Mouse (Mus musculus): ENCODE measurements around the gene Gdpd3. TPM values are rescaled to one million over a fixed set of nuclear protein-coding genes. Genes with fewer than 3 reads are reported as not detected.
"Not testable (repeated sequence)": the region's sequence is repeated elsewhere in the genome, so short reads cannot be mapped to it uniquely, and the experiment has no call there.

Gdpd3 gene
- polyA plus RNA-seq, 1 experiment from 2014 or later, result 2.5 TPM

GRCm38 (mm10) chr7:126779101-126779500 lies 13.0 kb downstream of the Gdpd3 start:
- H3K4me3 ChIP-seq (replicated peaks); H3K9me3 ChIP-seq; H3K27me3 ChIP-seq; H3K36me3 ChIP-seq; ATAC-seq; H3K4me2 ChIP-seq (replicated peaks); H3K9ac ChIP-seq (replicated peaks): not testable (repeated sequence)
- H3K4me1 ChIP-seq (replicated peaks), result peaks cover 53% of the 10 kb centered on the region
- WGBS, result 92% methylated on average over 7 of the region's 7 CpGs
- peak overlapping the region; percentile 79; the same call in 1 of the 2 replicates for H3K27ac ChIP-seq

- peak overlapping the region; percentile 71 for H3K4me2 ChIP-seq (replicated peaks)
- H3K27ac ChIP-seq, result peak overlapping the region; percentile 79
- peak overlapping the region; percentile 64 for H3K9ac ChIP-seq (replicated peaks)
- 2% methylated on average over 21 of the region's 21 CpGs for WGBS
- H3K36me3 ChIP-seq, result peaks cover 16% of the 10 kb centered on the region
- ATAC-seq, result peak; percentile 73
- no peaks in the 10 kb centered on the region for H3K27me3 ChIP-seq
- H3K4me1 ChIP-seq (replicated peaks), result peaks cover 53% of the 10 kb centered on the region
- peak overlapping the region; percentile 40 for H3K4me3 ChIP-seq (replicated peaks)
- H3K9me3 ChIP-seq, result no peaks in the 10 kb centered on the region
Observed at GRCm38 (mm10) chr7:126779983-126780970, 14.1 kb downstream of the Gdpd3 start.

GRCm38 (mm10) chr7:126780971-126781635 lies 15.0 kb downstream of the Gdpd3 start, which contains the start of gene Tbx6:
Gene Tbx6, plus strand, starts transcription at chr7:126781483.
- peak; percentile 18 for ATAC-seq
- H3K9me3 ChIP-seq, result no peaks in the 10 kb centered on the region
- peaks cover 25% of the 10 kb centered on the region for H3K36me3 ChIP-seq
- H3K4me2 ChIP-seq (replicated peaks), result peak within 1 kb of the TSS; percentile 71
- peak within 1 kb of the TSS; percentile 79 for H3K27ac ChIP-seq
- peak within 1 kb of the TSS; percentile 64 for H3K9ac ChIP-seq (replicated peaks)
- H3K4me1 ChIP-seq (replicated peaks), result peaks cover 45% of the 10 kb centered on the region
- WGBS, result 8% methylated on average over 22 of the region's 22 CpGs
- H3K4me3 ChIP-seq (replicated peaks), result peak within 1 kb of the TSS; percentile 40
- no peaks in the 10 kb centered on the region for H3K27me3 ChIP-seq

GRCm38 (mm10) chr7:126781661-126782370 lies 15.7 kb downstream of the Gdpd3 start:
- WGBS, result 38% methylated on average over 11 of the region's 11 CpGs
- ATAC-seq, result no peak
- Histone ChIP-seq H3K9me3 (no peaks in the 10 kb centered on the region), H3K36me3 (peaks cover 32% of the 10 kb centered on the region), H3K9ac (replicated peaks) (peak overlapping the region; percentile 64; the same call in 1 of the 2 replicates), H3K4me2 (replicated peaks) (peak overlapping the region; percentile 71), H3K4me3 (replicated peaks) (no peak overlapping the region; the same call in 1 of the 2 replicates), H3K27me3 (no peaks in the 10 kb centered on the region), H3K27ac (no peak overlapping the region), H3K4me1 (replicated peaks) (peaks cover 40% of the 10 kb centered on the region)

GRCm38 (mm10) chr7:126782693-126783092 lies 16.6 kb downstream of the Gdpd3 start:
- WGBS, result 84% methylated on average over 13 of the region's 13 CpGs
- H3K4me3 ChIP-seq (replicated peaks), result no peak overlapping the region
- peaks cover 41% of the 10 kb centered on the region for H3K36me3 ChIP-seq
- H3K4me1 ChIP-seq (replicated peaks), result peaks cover 34% of the 10 kb centered on the region
- H3K4me2 ChIP-seq (replicated peaks), result no peak overlapping the region
- H3K9ac ChIP-seq (replicated peaks), result no peak overlapping the region
- no peak overlapping the region for H3K27ac ChIP-seq
- ATAC-seq, result no peak
- no peaks in the 10 kb centered on the region for H3K27me3 ChIP-seq
- no peaks in the 10 kb centered on the region for H3K9me3 ChIP-seq

GRCm38 (mm10) chr7:126784469-126784868 lies 18.3 kb downstream of the Gdpd3 start:
- no peaks in the 10 kb centered on the region for H3K27me3 ChIP-seq
- no peak overlapping the region for H3K4me2 ChIP-seq (replicated peaks)
- peaks cover 19% of the 10 kb centered on the region for H3K4me1 ChIP-seq (replicated peaks)
- H3K4me3 ChIP-seq (replicated peaks), result no peak overlapping the region
- no peak for ATAC-seq
- 94% methylated on average over 7 of the region's 7 CpGs for WGBS
- no peak overlapping the region for H3K9ac ChIP-seq (replicated peaks)
- H3K27ac ChIP-seq, result no peak overlapping the region
- peaks cover 58% of the 10 kb centered on the region for H3K36me3 ChIP-seq
- no peaks in the 10 kb centered on the region for H3K9me3 ChIP-seq

GRCm38 (mm10) chr7:126785056-126785455 lies 18.9 kb downstream of the Gdpd3 start:
- no peak overlapping the region for H3K4me3 ChIP-seq (replicated peaks)
- WGBS, result 83% methylated on average over 4 of the region's 4 CpGs
- H3K4me1 ChIP-seq (replicated peaks), result peaks cover 17% of the 10 kb centered on the region
- peaks cover 64% of the 10 kb centered on the region for H3K36me3 ChIP-seq
- H3K27ac ChIP-seq, result no peak overlapping the region
- H3K9ac ChIP-seq (replicated peaks), result no peak overlapping the region
- no peak for ATAC-seq
- H3K4me2 ChIP-seq (replicated peaks), result no peak overlapping the region
- H3K27me3 ChIP-seq, result no peaks in the 10 kb centered on the region
- no peaks in the 10 kb centered on the region for H3K9me3 ChIP-seq

GRCm38 (mm10) chr7:126786142-126786541 lies 20.0 kb downstream of the Gdpd3 start:
- peaks cover 67% of the 10 kb centered on the region for H3K36me3 ChIP-seq
- no peak overlapping the region for H3K27ac ChIP-seq
- no peaks in the 10 kb centered on the region for H3K9me3 ChIP-seq
- H3K4me1 ChIP-seq (replicated peaks), result peaks cover 19% of the 10 kb centered on the region
- no peak overlapping the region for H3K9ac ChIP-seq (replicated peaks)
- no peak for ATAC-seq
- H3K4me3 ChIP-seq (replicated peaks), result no peak overlapping the region
- H3K27me3 ChIP-seq, result no peaks in the 10 kb centered on the region
- no peak overlapping the region for H3K4me2 ChIP-seq (replicated peaks)
- 92% methylated on average over 14 of the region's 14 CpGs for WGBS

GRCm38 (mm10) chr7:126789141-126789540 lies 23.0 kb downstream of the Gdpd3 start:
- no peaks in the 10 kb centered on the region for H3K9me3 ChIP-seq
- no peaks in the 10 kb centered on the region for H3K27me3 ChIP-seq
- H3K27ac ChIP-seq, result no peak overlapping the region
- ATAC-seq, result no peak
- H3K4me1 ChIP-seq (replicated peaks), result peaks cover 28% of the 10 kb centered on the region
- peaks cover 64% of the 10 kb centered on the region for H3K36me3 ChIP-seq
- no peak overlapping the region for H3K4me3 ChIP-seq (replicated peaks)
- H3K9ac ChIP-seq (replicated peaks), result no peak overlapping the region
- WGBS, result 91% methylated on average over 4 of the region's 4 CpGs
- no peak overlapping the region for H3K4me2 ChIP-seq (replicated peaks)

GRCm38 (mm10) chr7:126791851-126792720 lies 26.0 kb downstream of the Gdpd3 start, which contains the start of gene Ppp4c:
Gene Ppp4c, minus strand, starts transcription at chr7:126792496.
- under 1% methylated on average over 78 of the region's 83 CpGs for WGBS
- Histone ChIP-seq H3K4me3 (replicated peaks) (peak within 1 kb of the TSS; percentile 76), H3K27me3 (no peaks in the 10 kb centered on the region), H3K27ac (peak within 1 kb of the TSS; percentile 94), H3K9me3 (no peaks in the 10 kb centered on the region), H3K36me3 (peaks cover 62% of the 10 kb centered on the region), H3K9ac (replicated peaks) (peak within 1 kb of the TSS; percentile 86), H3K4me2 (replicated peaks) (peak within 1 kb of the TSS; percentile 90), H3K4me1 (replicated peaks) (peaks cover 38% of the 10 kb centered on the region)
- ATAC-seq, result peak; percentile 96
